Mouse (Mus musculus) liver, postnatal 0 days (tissue): Measurements from ENCODE around the gene Hectd1. TPM values are rescaled to one million over a fixed set of nuclear protein-coding genes. Genes with fewer than 3 reads are reported as not detected.

Experiments
- ATAC-seq: fragments of 200-750 bp; cut with Nextera tagmentation; 2 replicates; pipeline ENCODE4 v1.8.0; 2017; ENCODE audit warnings: mild to moderate bottlenecking, moderate library complexity
- DNase-seq: peaks from one replicate; pipeline ENCODE4 v3.0.0-alpha.2; 2016
- H3K27ac ChIP-seq: fragments of 300-500 bp; sonication (generic); 2 replicates; pipeline ENCODE4 v1.5.1; 2014; ENCODE audit warnings: antibody characterized with exemption, moderate library complexity, mild to moderate bottlenecking, low read depth
- H3K27me3 ChIP-seq: fragments of 300-500 bp; sonication (generic); 2 replicates; pipeline ENCODE4 v1.6.1; 2014; ENCODE audit warnings: low read length, control low read depth, mixed read lengths; ENCODE audit not compliant: insufficient read depth
- H3K36me3 ChIP-seq: fragments of 300-500 bp; sonication (generic); replicated peaks from 2 replicates; pipeline ENCODE4 v1.6.1; 2014; ENCODE audit warnings: mild to moderate bottlenecking, control low read depth, low read length, moderate library complexity, mixed read lengths; ENCODE audit not compliant: insufficient read depth
- H3K4me1 ChIP-seq: fragments of 300-500 bp; sonication (generic); 2 replicates; pipeline ENCODE4 v1.6.1; 2014; ENCODE audit warnings: antibody characterized with exemption, mild to moderate bottlenecking, control low read depth; ENCODE audit not compliant: insufficient read depth
- H3K4me2 ChIP-seq: fragments of 300-500 bp; sonication (generic); 2 replicates; pipeline ENCODE4 v1.6.1; 2014; ENCODE audit warnings: low read depth, mild to moderate bottlenecking, low read length, moderate library complexity, mixed read lengths
- H3K4me3 ChIP-seq: fragments of 300-500 bp; sonication (generic); 2 replicates; pipeline ENCODE4 v1.5.1; 2014; ENCODE audit warnings: low read depth, low read length
- H3K9ac ChIP-seq: fragments of 300-500 bp; sonication (generic); replicated peaks from 2 replicates; pipeline ENCODE4 v1.6.1; 2014; ENCODE audit warnings: mild to moderate bottlenecking, moderate library complexity
- H3K9me3 ChIP-seq: fragments of 300-500 bp; sonication (generic); 2 replicates; pipeline ENCODE4 v1.6.1; 2016; ENCODE audit warnings: mild to moderate bottlenecking, control low read depth, low read length, mixed read lengths
- CTCF ChIP-seq: sonication (generic); IDR thresholded peaks from 2 replicates; pipeline ENCODE4 v1.5.1; 2016; ENCODE audit warnings: antibody characterized with exemption, low read depth
- EP300 ChIP-seq: IDR thresholded peaks from 2 replicates; pipeline ENCODE4 v1.6.1; 2016; ENCODE audit warnings: antibody characterized with exemption, low read depth, mild to moderate bottlenecking
- WGBS: fragments of 180-500 bp; shearing (Covaris S2); extraction: QIAGEN DNeasy Blood & Tissue Kit; methylation state at CpG from one replicate; pipeline ENCODE4 v1.1.7; 2014; ENCODE audit not compliant: insufficient replicate concordance; 5-methylcytosine and 5-hydroxymethylcytosine counted together
- polyA plus RNA-seq: library from polyadenylated mRNA; unstranded; fragments of >200 nt; fragmentation: Nextera tagmentation; extraction: Ambion mirVana; gene quantifications from 2 replicates; pipeline ENCODE4 v1.2.1, GENCODE M21; 2015

Gene Hectd1
- polyA plus RNA-seq, 1 experiment from 2014 or later: 20.6 TPM

- Histone ChIP-seq H3K9me3 (no peaks in the 10 kb centered on the region), H3K36me3 (no peaks in the 10 kb centered on the region), H3K9ac (no peak overlapping the region), H3K27ac (no peak overlapping the region), H3K4me3 (no peak overlapping the region), H3K4me2 (no peak overlapping the region), H3K27me3 (no peaks in the 10 kb centered on the region), H3K4me1 (peaks cover 20% of the 10 kb centered on the region)
- DNase-seq: no peak
- no peak for TF ChIP-seq CTCF
- TF ChIP-seq EP300: no peak
- ATAC-seq: no peak
- WGBS: 87% methylated on average over 2 of the region's 2 CpGs
These were observed 133.2 kb downstream of the Hectd1 start for GRCm38 (mm10) chr12:51696157-51696556.

- no peak for TF ChIP-seq EP300
- no peak for TF ChIP-seq CTCF
- Histone ChIP-seq H3K9me3 (no peaks in the 10 kb centered on the region), H3K4me1 (peaks cover 14% of the 10 kb centered on the region), H3K4me3 (no peak overlapping the region), H3K36me3 (no peaks in the 10 kb centered on the region), H3K27ac (no peak overlapping the region), H3K4me2 (no peak overlapping the region), H3K27me3 (no peaks in the 10 kb centered on the region), H3K9ac (no peak overlapping the region)
- 57% methylated on average over 1 of the region's 1 CpGs for WGBS
- DNase-seq (no peak), ATAC-seq (no peak)
These were observed 134.4 kb downstream of the Hectd1 start for GRCm38 (mm10) chr12:51694966-51695365.

- H3K4me2 ChIP-seq: 0 out of 2 replicates have a peak overlapping the region, but pooled peaks have one; percentile 33
- H3K36me3 ChIP-seq: no peaks in the 10 kb centered on the region
- TF ChIP-seq CTCF: no peak
- H3K4me1 ChIP-seq: peaks cover 17% of the 10 kb centered on the region
- peak overlapping the region; percentile 12; the same call in 1 of the 2 replicates for H3K9ac ChIP-seq
- DNase-seq (no peak), ATAC-seq (no peak)
- no peak overlapping the region for H3K4me3 ChIP-seq
- peak overlapping the region; percentile 78 for H3K27ac ChIP-seq
- H3K9me3 ChIP-seq: no peaks in the 10 kb centered on the region
- no peaks in the 10 kb centered on the region for H3K27me3 ChIP-seq
These were observed 135.2 kb downstream of the Hectd1 start for GRCm38 (mm10) chr12:51694096-51694495.

Other genes with a start within 250 kb of the Hectd1 start
- 0.04 and 0.09 TPM in 2 replicates for gene Coch, start 236.2 kb downstream of the Hectd1 start, polyA plus RNA-seq
- gene Ap4s1, start 138.5 kb downstream of the Hectd1 start, polyA plus RNA-seq: 14.9 and 17.2 TPM in 2 replicates
- gene Strn3, start 137.6 kb downstream of the Hectd1 start, polyA plus RNA-seq: 11.5 and 11.9 TPM in 2 replicates
- 1.6 and 2.6 TPM in 2 replicates for gene Heatr5a, start 141.8 kb upstream of the Hectd1 start, polyA plus RNA-seq
- gene Dtd2, start 177.0 kb upstream of the Hectd1 start, polyA plus RNA-seq: 19.7 and 20.0 TPM in 2 replicates
- not detected in 2 replicates for gene Gpr33, start 198.5 kb upstream of the Hectd1 start, polyA plus RNA-seq